Mouse (Mus musculus) layer of hippocampus, postnatal 25 days (tissue): ENCODE measurements around the gene Nynrin. TPM values are rescaled to one million over a fixed set of nuclear protein-coding genes. Genes with fewer than 3 reads are reported as not detected.

Experiments used
- DNase-seq, 2 experiments: peaks; one replicate each; pipeline ENCODE4 v3.0.0; 2022; ENCODE audit warnings: mixed read lengths in 2 of 2, low spot score in 1 of 2; ENCODE audit errors: extremely low spot score in 1 of 2
- total RNA-seq, 2 experiments: library from RNA; stranded (reverse); gene quantifications; 2 replicates each; pipeline ENCODE4 v1.2.3; 2021

The Nynrin gene
- total RNA-seq, 2 experiments from 2014 or later, result 8.5 to 10.7 TPM

GRCm38 (mm10) chr14:55873714-55874683 lies 20.2 kb downstream of the Nynrin start:
- DNase-seq, result peak; percentile 72 to 81

GRCm38 (mm10) chr14:55877469-55878315 lies 23.9 kb downstream of the Nynrin start:
- DNase-seq, result no peak

GRCm38 (mm10) chr14:55878316-55878940 lies 24.6 kb downstream of the Nynrin start:
- no peak for DNase-seq

GRCm38 (mm10) chr14:55879623-55880022 lies 25.8 kb downstream of the Nynrin start:
- peak in 1 of 2 experiments; percentile 73 for DNase-seq

- no peak for DNase-seq
These were observed 27.2 kb downstream of the Nynrin start for GRCm38 (mm10) chr14:55880982-55881381.

GRCm38 (mm10) chr14:55882171-55882641 lies 28.4 kb downstream of the Nynrin start:
- DNase-seq, result no peak

- DNase-seq, result no peak
These were observed 29.4 kb downstream of the Nynrin start for GRCm38 (mm10) chr14:55883149-55883661.

GRCm38 (mm10) chr14:55883663-55884062 lies 29.9 kb downstream of the Nynrin start:
- no peak for DNase-seq

GRCm38 (mm10) chr14:55884166-55884565 lies 30.4 kb downstream of the Nynrin start, which contains the start of gene Cbln3:
Cbln3 (minus strand) TSS chr14:55884392.
- no peak for DNase-seq

- DNase-seq, result peak; percentile 55 to 63
These were observed 30.9 kb downstream of the Nynrin start, which contains the start of gene Khnyn for GRCm38 (mm10) chr14:55884713-55885113. Khnyn (plus strand) TSS chr14:55884947.

- DNase-seq, result no peak
These were observed 31.4 kb downstream of the Nynrin start for GRCm38 (mm10) chr14:55885114-55885790.

GRCm38 (mm10) chr14:55885791-55886271 lies 32.0 kb downstream of the Nynrin start:
- DNase-seq, result peak in 1 of 2 experiments; percentile 32

GRCm38 (mm10) chr14:55886571-55887382 lies 33.0 kb downstream of the Nynrin start:
- DNase-seq, result no peak

- DNase-seq, result no peak
These were observed 43.9 kb downstream of the Nynrin start for GRCm38 (mm10) chr14:55897671-55898070.

- no peak for DNase-seq
These were observed 45.1 kb downstream of the Nynrin start for GRCm38 (mm10) chr14:55898947-55899346.

- DNase-seq, result peak; percentile 67 to 73
These were observed 46.0 kb downstream of the Nynrin start, which contains the start of gene Sdr39u1 for GRCm38 (mm10) chr14:55899701-55900413. Sdr39u1 (minus strand) TSS chr14:55900293.

- DNase-seq, result no peak
These were observed 46.6 kb downstream of the Nynrin start for GRCm38 (mm10) chr14:55900414-55900755.

GRCm38 (mm10) chr14:55905518-55905917 lies 51.7 kb downstream of the Nynrin start:
- DNase-seq, result no peak
